Mouse (Mus musculus) urinary bladder, postnatal 4 days (tissue): ENCODE measurements around the gene Rorc.

Experiments used
- DNase-seq, 2 experiments: peaks; one replicate each; pipeline ENCODE4 v3.0.0; 2021 to 2022; ENCODE audit warnings: low spot score in 2 of 2

Gene Rorc

GRCm38 (mm10) chr3:94413031-94413679 lies 40.6 kb downstream of the Rorc start, which contains the start of gene Tdrkh:
Tdrkh (plus strand) TSS chr3:94413273.
- DNase-seq: peak; percentile 91 to 95

DNA sequence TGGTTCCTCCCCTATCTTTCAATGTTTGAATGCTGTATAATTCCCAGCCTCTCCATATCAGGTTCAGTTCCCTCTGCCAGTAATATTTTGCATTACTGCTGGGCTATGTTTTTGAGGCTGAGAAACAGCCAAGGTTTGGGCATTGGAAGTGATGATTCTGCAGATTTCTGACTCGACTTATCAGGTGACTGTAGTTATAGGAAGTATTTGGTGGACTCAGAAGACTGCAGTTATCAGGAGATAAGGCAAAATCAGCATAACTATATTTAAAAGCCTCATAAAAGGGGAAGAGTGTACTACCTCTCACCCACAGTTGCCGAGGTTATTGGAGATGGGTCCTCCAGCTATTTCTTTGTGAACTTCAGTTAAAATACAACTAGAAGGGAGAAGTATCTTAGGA lies 58.4 kb downstream of the Rorc start:
- no peak for DNase-seq

- no peak for DNase-seq
These were observed 61.7 kb downstream of the Rorc start for GRCm38 (mm10) chr3:94434305-94434704.

GRCm38 (mm10) chr3:94436420-94436819 lies 63.8 kb downstream of the Rorc start:
- no peak for DNase-seq

DNA sequence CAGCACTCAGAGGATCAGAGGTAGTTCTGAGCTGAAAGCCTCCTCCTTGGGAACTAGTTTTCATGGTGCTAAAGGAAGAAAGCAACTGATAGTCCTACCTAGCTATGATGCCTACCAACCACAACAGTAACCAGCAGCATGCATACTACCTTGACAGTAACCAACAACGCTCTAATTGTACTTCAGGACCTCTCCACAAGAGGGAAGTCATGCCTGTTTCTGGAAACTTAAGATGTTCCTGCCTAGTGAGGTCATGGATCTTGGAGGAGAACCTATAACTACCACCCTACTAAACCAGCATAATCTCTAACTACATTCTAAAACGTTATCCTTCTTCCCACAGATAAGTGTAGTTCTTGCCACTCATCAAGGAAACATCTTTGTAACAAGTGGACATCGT lies 68.6 kb downstream of the Rorc start:
- no peak for DNase-seq

- peak; percentile 93 to 94 for DNase-seq
These were observed 70.5 kb downstream of the Rorc start, which contains the start of gene Mrpl9 for GRCm38 (mm10) chr3:94442951-94443596. Mrpl9 (plus strand) TSS chr3:94443318.

- no peak for DNase-seq
These were observed 71.0 kb downstream of the Rorc start, which contains the start of gene Oaz3 for GRCm38 (mm10) chr3:94443597-94443964. Oaz3 (minus strand) TSS chr3:94443915.
